8 mouse cellular contexts compared by ENCODE assay signal in genomic region chr6:108184847-108185684, GRCm38 (mm10). TPM values are rescaled to one million over a fixed set of nuclear protein-coding genes. Genes with fewer than 3 reads are reported as not detected.
DNase-seq lines count a peak whose midpoint lies in the region; ATAC-seq and TF ChIP-seq lines count a peak whose summit lies in the region.

TSS of gene Sumf1 (minus strand) at chr6:108185582.

- H3K4me2 ChIP-seq in heart, embryonic 15.5 days = peak within 1 kb of the TSS; percentile 87
- H3K4me2 ChIP-seq in liver, embryonic 14.5 days (ENCODE audit: low read depth) = peak within 1 kb of the TSS; percentile 72
- H3K4me2 ChIP-seq in neural tube, embryonic 11.5 days (ENCODE audit: low read depth) = peak within 1 kb of the TSS; percentile 84
- peak within 1 kb of the TSS; percentile 95 for H3K4me2 ChIP-seq in stomach, postnatal 0 days (replicated peaks; ENCODE audit: low read depth)

- H3K36me3 ChIP-seq in forebrain, embryonic 10.5 days (replicated peaks) = no peaks in the 10 kb centered on the region; the same call in 1 of the 2 replicates
- H3K36me3 ChIP-seq in heart, embryonic 15.5 days = no peaks in the 10 kb centered on the region
- H3K36me3 ChIP-seq in liver, embryonic 14.5 days (replicated peaks; ENCODE audit: control insufficient read depth, insufficient read depth, low read depth) = no peaks in the 10 kb centered on the region
- no peaks in the 10 kb centered on the region for H3K36me3 ChIP-seq in neural tube, embryonic 11.5 days (ENCODE audit: control insufficient read depth, insufficient read depth, low read length)
- H3K36me3 ChIP-seq in stomach, postnatal 0 days (ENCODE audit: control insufficient read depth, insufficient read depth, low read length) = no peaks in the 10 kb centered on the region

- WGBS in forebrain, embryonic 10.5 days = 5% methylated on average over 49 of the region's 49 CpGs
- whole genome bisulfite sequencing in heart, embryonic 15.5 days = 4% methylated on average over 49 of the region's 49 CpGs
- 4% methylated on average over 45 of the region's 49 CpGs for WGBS in liver, embryonic 14.5 days (ENCODE audit: insufficient replicate concordance)
- 4% methylated on average over 49 of the region's 49 CpGs for WGBS in neural tube, embryonic 11.5 days
- WGBS in stomach, postnatal 0 days = 5% methylated on average over 48 of the region's 49 CpGs

- peaks cover 14% of the 10 kb centered on the region for H3K4me1 ChIP-seq in forebrain, embryonic 10.5 days
- peaks cover 9% of the 10 kb centered on the region for H3K4me1 ChIP-seq in heart, embryonic 15.5 days (replicated peaks)
- peaks cover 3% of the 10 kb centered on the region in 2 experiments; a peak in 2 of 4 replicates for H3K4me1 ChIP-seq in liver, embryonic 14.5 days (replicated peaks; ENCODE audit: control insufficient read depth in 2 of 2, insufficient read depth in 2 of 2, low read length in 1 of 2)
- peaks cover 5% of the 10 kb centered on the region; the same call in 1 of the 2 replicates for H3K4me1 ChIP-seq in neural tube, embryonic 11.5 days (ENCODE audit: control insufficient read depth, insufficient read depth, low read length)
- H3K4me1 ChIP-seq in stomach, postnatal 0 days (replicated peaks; ENCODE audit: control insufficient read depth, insufficient read depth) = 0 out of 2 replicates have a peak, but pooled peaks cover 4% of the 10 kb centered on the region

- H3K27ac ChIP-seq in forebrain, embryonic 10.5 days = peak within 1 kb of the TSS; percentile 86
- H3K27ac ChIP-seq in heart, embryonic 15.5 days = no peak within 1 kb of the TSS
- H3K27ac ChIP-seq in liver, embryonic 14.5 days = no peak within 1 kb of the TSS
- H3K27ac ChIP-seq in neural tube, embryonic 11.5 days (ENCODE audit: low read depth, low read length) = no peak within 1 kb of the TSS
- no peak within 1 kb of the TSS; the same call in 1 of the 2 replicates for H3K27ac ChIP-seq in stomach, postnatal 0 days (replicated peaks)

- peak within 1 kb of the TSS; percentile 65 for H3K9ac ChIP-seq in heart, embryonic 15.5 days
- H3K9ac ChIP-seq in liver, embryonic 14.5 days (replicated peaks) = peak within 1 kb of the TSS; percentile 69
- H3K9ac ChIP-seq in neural tube, embryonic 11.5 days (ENCODE audit: low read length) = peak within 1 kb of the TSS; percentile 79
- H3K9ac ChIP-seq in stomach, postnatal 0 days (ENCODE audit: low read length) = peak within 1 kb of the TSS; percentile 81

- DNase-seq in CD8-positive naive resting alpha-beta T cell, adult 2 months (ENCODE audit: low read depth in 2 of 2, low spot score in 2 of 2) = peak; percentile 73 to 88
- peak; percentile 79 for DNase-seq in c-Kit-positive CD71-negative TER-119-negative erythroid progenitor cells, embryonic 14.5 days (ENCODE audit: low read depth)
- DNase-seq in forebrain, embryonic 10.5 days (ENCODE audit: extremely low spot score, low spot score) = peak; percentile 94
- peak; percentile 96 to 99 for DNase-seq in kidney, postnatal 25 days
- peak; percentile 79 to 83 (median 80) for DNase-seq in liver, embryonic 14.5 days (ENCODE audit: low read depth in 3 of 3, low spot score in 3 of 3)
- peak; percentile 89 for DNase-seq in neural tube, embryonic 11.5 days (ENCODE audit: low spot score)
- peak; percentile 92 for DNase-seq in stomach, postnatal 0 days (ENCODE audit: low spot score)

- H3K4me3 ChIP-seq in forebrain, embryonic 10.5 days = peak within 1 kb of the TSS; percentile 88
- peak within 1 kb of the TSS; percentile 77 for H3K4me3 ChIP-seq in heart, embryonic 15.5 days
- H3K4me3 ChIP-seq in liver, embryonic 14.5 days (ENCODE audit: insufficient read depth in 1 of 2, low read depth in 2 of 2, low read length in 2 of 2) = peak within 1 kb of the TSS; percentile 61 to 88
- H3K4me3 ChIP-seq in neural tube, embryonic 11.5 days (ENCODE audit: low read depth, low read length) = peak within 1 kb of the TSS; percentile 92
- H3K4me3 ChIP-seq in stomach, postnatal 0 days (ENCODE audit: low read depth, low read length) = peak within 1 kb of the TSS; percentile 75

- no peaks in the 10 kb centered on the region for H3K27me3 ChIP-seq in forebrain, embryonic 10.5 days (ENCODE audit: poor library complexity, severe bottlenecking)
- H3K27me3 ChIP-seq in heart, embryonic 15.5 days = 0 out of 2 replicates have a peak, but pooled peaks cover 2% of the 10 kb centered on the region
- H3K27me3 ChIP-seq in liver, embryonic 14.5 days (ENCODE audit: control insufficient read depth, insufficient read depth, low read length) = no peaks in the 10 kb centered on the region
- H3K27me3 ChIP-seq in neural tube, embryonic 11.5 days (ENCODE audit: control insufficient read depth, insufficient read depth, low read length) = no peaks in the 10 kb centered on the region
- H3K27me3 ChIP-seq in stomach, postnatal 0 days (ENCODE audit: control insufficient read depth, insufficient read depth, low read length) = no peaks in the 10 kb centered on the region

- no peak for TF ChIP-seq CTCF in liver, embryonic 14.5 days (IDR thresholded peaks at IDR 0.05; ENCODE audit: low read depth)
- TF ChIP-seq CTCF in stomach, postnatal 0 days (IDR thresholded peaks at IDR 0.05; ENCODE audit: low read depth) = no peak

- TF ChIP-seq EP300 in liver, embryonic 14.5 days (IDR thresholded peaks at IDR 0.05; ENCODE audit: low read depth) = no peak
- no peak for TF ChIP-seq EP300 in stomach, postnatal 0 days (optimal IDR thresholded peaks at IDR 0.05)

- no peaks in the 10 kb centered on the region for H3K9me3 ChIP-seq in forebrain, embryonic 10.5 days
- no peaks in the 10 kb centered on the region for H3K9me3 ChIP-seq in heart, embryonic 15.5 days (replicated peaks)
- no peaks in the 10 kb centered on the region for H3K9me3 ChIP-seq in liver, embryonic 14.5 days (ENCODE audit: control insufficient read depth, low read length)
- no peaks in the 10 kb centered on the region for H3K9me3 ChIP-seq in neural tube, embryonic 11.5 days (ENCODE audit: control insufficient read depth, low read length)
- no peaks in the 10 kb centered on the region for H3K9me3 ChIP-seq in stomach, postnatal 0 days (ENCODE audit: control insufficient read depth, low read length)

- peak; percentile 82 for ATAC-seq in heart, embryonic 15.5 days (replicated peaks; ENCODE audit: insufficient number of reproducible peaks, insufficient read depth, low FRiP score, low read depth)
- peak; percentile 84 for ATAC-seq in liver, embryonic 14.5 days (ENCODE audit: insufficient read depth)
- peak; percentile 94 for ATAC-seq in neural tube, embryonic 11.5 days (ENCODE audit: insufficient read depth, low FRiP score, low TSS enrichment)
- ATAC-seq in stomach, postnatal 0 days (ENCODE audit: low FRiP score, low TSS enrichment) = peak; percentile 93

RNA-seq across cellular contexts. Expression of gene Sumf1, which starts in this region (rescaled TPM):
- polyA plus RNA-seq in forebrain, embryonic 10.5 days (2016; fragmentation: Nextera tagmentation; extraction: Ambion mirVana) = 12.8 and 13.0 TPM in 2 replicates
- polyA plus RNA-seq in heart, embryonic 15.5 days (2015; fragmentation: Nextera tagmentation; extraction: Ambion mirVana) = 19.4 and 23.1 TPM in 2 replicates
- 3.8 and 5.4 TPM in 2 replicates for polyA plus RNA-seq in liver, embryonic 14.5 days (2012; rRNA removed)
- 8.2 and 8.6 TPM in 2 replicates for polyA plus RNA-seq in liver, embryonic 14.5 days (2014; fragmentation: Nextera tagmentation; extraction: Ambion mirVana)
- polyA plus RNA-seq in neural tube, embryonic 11.5 days (2014; fragmentation: Nextera tagmentation; extraction: Ambion mirVana) = 12.4 and 14.1 TPM in 2 replicates
- polyA plus RNA-seq in stomach, postnatal 0 days (2015; fragmentation: Nextera tagmentation; extraction: Ambion mirVana) = 20.0 and 20.5 TPM in 2 replicates
